Mouse (Mus musculus): ENCODE measurements around the gene Chst3.
"Not testable (repeated sequence)": the region's sequence is repeated elsewhere in the genome, so short reads cannot be mapped to it uniquely, and the experiment has no call there.

Chst3 gene

DNA sequence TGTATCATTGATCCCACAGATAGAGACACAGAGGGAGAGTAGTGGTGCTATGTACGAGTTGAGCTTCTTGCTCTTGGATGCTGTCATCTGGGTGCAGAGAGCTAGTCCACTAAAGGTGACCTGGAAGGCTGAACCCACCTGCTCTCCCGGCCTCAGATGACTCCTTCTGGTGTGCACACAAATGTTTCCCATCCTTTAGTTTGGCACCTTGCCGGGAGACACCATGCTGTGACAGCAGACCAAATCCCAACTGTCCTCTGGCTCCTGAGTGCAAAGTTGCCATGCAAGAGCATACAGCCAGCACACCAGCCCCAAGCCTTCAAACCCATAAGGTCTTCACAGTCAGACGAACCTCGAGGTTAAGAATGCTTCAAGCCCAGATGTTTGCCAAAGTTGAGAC is 22.1 kb downstream of the Chst3 start:
- DNase-seq = no peak

DNA sequence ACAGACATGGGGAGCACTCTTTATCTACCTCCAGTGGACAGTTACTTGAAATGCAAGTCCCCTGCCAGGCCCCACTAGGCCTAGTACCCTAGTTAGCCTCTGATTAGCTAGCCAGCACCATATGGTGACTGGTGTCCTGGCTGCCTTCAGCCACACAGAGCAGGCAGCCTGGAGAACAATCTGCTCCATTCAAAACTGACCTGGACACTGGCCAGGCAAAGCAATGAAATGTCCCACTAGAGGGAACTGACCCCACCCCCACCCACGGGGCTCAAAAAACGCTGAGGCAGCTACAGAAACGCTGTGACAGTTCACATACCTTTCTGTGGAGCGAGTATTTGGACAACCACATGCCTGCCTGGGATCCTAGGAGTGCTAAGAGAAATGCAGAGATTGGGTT is 24.0 kb downstream of the Chst3 start:
- no peak for DNase-seq

DNA sequence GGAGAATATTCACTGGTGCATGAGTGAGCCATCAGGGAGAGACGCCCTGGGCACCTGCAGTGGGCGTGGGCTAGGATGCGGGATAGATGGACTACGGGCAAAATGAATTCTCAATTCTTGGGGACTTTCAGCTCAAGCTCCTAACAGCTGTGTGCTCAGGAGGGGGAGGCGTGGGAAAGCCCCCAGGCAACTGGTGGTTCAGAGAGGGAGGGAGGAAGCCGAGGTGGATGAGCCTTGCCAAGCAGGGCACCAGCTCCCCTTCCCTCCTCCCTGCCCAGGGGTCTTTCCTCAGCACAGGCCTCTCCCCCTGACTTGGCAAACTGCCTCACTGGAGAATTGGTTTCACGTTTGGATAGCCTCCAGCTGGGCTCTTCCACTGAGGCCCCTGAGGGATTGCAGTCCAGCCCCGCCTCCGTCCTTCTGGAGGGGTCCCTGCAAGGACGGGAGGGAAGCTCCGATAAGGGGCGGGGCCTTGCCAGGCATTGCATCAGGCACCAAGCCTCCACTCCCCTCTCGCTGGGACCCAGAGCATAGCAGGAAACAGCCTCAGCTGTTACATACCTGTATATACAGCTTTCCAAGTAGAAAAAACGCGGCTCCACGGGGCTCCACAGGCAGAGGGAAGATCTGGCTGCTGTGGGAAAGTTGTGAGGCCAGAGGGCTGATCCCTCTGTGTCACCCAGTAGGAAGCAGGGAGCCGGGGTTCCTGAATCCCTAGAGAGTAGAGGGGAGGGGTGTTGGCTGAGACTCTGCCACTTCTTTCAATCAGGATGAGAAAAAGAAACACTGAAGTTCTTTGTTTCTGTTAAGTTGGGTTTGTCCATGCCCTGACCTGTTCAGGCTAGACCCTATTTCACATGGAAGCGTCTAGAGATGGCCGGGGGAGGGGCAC is 25.3 kb downstream of the Chst3 start:
- DNase-seq = peak; percentile 68

DNA sequence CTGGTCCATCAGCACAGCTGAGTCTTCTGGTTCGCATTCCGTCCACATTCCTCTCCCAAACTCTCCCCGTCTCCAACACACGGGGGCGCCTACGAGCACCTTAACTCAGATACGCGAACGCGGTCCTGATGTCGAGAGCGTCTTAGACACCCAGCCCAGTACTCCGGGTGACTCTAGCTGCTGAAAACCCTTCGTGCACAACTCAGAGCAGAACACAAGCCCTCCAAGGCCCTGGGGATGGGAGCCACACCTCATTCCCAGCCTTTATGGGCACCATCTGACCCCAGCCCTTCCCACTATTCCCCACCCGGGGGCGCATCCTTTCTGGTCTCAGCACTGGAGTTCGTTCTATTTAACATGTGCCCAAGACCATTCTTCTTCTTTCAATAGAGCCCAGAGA is 27.3 kb downstream of the Chst3 start:
- peak; percentile 69 for DNase-seq

DNA sequence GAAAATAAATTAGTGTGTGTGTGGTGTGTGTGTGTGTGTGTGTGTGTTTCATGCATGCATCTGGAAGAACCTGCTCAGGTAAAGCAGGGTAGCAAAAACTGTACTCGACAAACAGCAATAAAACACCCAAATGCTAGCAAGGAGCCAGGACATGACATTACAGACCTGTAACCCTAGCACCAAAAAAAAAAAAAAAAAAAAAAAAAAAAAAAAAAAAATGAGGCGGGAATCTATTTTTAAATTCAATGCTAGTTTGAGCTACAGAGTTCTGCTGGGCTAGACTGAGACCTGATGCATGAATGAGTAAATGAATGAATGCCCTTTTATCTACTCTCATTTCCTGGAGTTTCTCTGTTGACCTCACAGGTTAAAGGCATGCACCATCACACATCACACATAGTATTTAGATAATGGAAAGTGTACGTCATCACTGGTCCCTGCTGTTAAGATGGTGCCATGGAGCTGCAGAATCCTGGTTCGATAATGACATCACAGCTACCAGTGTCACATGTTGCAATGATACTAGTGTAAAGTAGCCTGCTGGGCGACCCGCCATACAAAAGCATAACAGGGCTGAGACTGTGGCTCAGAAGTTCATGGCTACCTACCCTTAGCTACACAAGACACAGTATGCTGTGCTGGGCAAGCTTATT is 29.4 kb downstream of the Chst3 start:
- DNase-seq = no peak

DNA sequence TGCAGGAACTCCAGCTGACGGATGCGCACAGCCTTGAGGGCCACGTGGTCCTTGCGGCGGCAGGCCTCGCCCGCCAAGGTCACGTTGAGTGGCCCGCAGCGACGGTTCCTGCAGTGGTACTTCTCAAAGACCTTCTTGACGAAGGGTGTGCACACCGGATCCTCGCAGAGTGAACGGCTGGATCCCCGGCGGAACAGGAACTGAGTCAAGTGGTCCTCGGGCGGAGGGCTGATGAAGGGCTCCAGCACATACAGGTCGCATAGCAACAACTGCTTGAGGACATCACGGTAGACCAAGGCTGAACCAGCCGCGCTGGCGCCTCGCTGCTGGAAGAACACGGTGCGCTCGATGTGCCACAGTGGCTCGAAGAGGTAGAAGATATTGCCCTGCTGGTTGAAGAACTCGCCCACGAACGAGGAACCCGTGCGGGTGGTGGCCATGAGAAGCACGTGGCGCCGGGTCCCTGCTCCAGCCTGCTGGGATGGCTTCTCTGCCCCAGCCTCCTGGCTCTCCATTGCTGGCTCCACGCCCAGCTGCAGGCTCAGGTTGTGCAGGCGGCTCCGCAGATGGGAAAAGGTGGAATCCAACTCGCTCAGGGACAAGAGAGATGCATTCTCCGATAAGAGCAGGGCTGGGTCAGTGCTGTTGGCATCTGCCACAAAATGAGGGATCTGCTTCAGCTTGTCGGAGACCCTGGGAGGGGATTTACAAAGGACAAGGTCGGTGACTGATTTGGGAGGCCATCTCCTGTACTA is 32.7 kb downstream of the Chst3 start:
- DNase-seq = no peak

DNA sequence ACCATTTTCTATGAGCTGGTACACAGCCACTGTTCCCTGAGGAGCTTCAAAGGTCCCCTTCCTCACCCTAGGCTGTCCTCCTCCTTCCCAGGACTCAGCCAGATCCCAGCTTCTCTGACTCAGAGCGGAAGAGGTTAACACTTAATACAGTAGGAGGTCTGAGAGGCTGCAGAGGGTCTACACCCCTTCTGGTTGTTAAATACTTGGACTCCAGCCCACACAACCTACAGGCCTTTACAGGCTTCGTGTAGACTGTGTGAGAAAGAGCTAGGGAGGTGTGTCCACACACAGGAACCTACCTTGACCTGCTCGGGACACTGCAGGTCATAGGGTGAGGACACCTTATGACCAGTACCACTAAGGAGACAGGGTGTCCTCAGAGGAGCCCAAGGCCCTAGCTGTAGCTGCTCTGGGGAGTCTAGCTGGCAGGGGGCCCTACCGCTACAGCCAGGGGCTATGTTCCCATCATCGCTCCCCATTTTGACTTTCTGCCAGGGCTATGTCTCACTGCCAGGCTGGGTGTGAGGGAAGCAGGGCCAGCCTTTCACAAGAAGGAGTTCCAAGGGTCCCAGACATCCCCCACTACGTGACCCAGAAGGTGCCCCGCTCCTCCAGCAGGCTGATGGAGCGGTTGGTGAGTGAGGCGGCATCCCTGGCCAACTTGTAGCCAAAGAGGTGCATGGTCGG is 33.9 kb downstream of the Chst3 start:
- DNase-seq = no peak

DNA sequence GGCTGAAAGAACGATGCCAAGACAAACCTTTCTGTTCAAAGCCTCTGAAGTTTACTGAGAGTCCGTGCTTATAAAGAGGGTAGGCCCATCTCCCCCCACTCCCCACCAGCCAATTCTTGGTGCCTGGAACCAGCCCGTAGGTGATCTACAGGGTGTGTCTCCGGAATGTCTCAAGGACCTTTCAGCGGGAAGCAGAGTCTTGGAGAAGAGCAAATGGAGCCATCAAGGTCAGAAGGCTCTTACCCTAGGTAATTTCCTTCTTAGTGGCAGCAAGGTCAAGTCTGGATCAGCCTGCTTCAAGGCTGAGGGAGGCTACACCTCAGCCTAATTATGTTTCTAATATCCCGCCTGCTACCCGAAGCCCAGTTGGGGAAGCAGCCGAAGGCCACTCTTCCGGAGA is 43.8 kb downstream of the Chst3 start:
- DNase-seq = not testable (repeated sequence)

DNA sequence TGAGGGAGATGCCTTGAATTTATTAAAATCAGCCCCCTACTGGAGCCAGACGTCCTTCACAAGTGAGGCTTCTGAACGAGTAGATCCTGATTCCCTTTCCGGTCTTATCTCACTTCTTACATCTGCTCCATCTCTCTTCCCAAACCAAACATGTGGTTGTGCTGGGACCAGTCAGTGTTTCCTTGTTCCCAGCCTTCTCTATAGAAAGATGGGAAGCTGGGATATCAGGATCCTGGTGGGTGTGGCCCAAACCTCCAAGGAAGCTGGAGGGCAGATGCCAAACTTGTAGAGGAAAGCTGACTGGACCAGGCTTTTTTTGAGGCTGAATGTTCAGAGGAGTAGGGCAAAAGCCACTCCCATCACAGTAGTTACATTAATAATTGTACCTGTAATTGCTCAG is 44.6 kb downstream of the Chst3 start:
- no peak for DNase-seq

DNA sequence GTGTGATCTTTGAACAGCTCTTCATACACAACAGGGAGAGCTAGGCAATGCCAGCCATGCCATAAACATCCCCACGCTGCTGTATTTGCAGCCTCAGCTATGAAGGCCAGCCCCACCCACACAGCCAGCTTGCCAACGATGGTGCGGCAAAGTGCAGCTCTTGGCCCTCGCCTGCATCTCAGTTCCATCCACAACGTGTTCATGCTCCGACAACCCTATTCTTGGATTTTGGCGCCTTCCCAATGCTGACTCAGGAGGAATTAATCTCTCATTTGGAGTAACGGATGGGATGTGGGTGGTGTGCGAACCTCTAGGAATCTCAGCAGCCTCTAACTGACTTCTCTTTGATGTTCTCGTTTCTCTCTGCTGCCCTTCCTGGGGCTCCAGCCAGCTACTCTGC is 46.0 kb downstream of the Chst3 start:
- no peak for DNase-seq

DNA sequence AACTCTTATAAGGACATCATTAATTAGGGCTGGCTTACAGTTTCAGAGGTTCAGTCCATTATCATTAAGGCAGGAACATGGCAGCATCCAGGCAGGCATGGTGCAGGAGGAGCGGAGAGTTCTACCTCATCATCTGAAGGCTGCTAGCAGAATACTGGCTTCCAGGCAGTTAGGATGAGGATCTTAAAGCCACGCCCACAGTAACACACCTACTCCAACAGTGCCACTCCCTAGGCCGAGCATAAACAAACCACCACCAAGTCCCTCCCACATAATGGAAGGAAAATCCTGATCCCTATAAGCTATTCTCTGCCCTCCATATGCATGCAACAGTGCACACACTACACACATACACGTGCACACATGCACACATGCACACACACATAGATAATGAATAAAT is 46.8 kb downstream of the Chst3 start:
- DNase-seq = no peak

DNA sequence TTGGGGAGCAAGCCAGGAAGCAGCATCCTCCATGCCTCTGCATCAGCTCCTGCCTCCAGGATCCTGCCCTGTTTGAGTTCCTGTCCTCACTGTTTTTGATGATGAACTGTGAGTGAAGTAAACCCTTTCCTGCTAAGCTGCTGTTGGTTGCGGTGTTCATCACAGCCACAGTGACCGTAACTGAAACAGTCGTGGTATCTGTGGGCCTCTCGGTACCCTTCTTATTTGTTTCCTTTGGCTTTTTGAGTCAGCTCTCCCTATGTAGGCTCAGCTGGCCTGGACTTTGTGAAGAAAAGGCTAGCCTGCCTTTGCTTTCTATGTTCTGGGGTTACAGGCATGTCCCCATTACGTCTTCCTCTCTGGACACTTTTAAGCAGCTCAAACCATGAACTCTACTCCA is 47.7 kb downstream of the Chst3 start:
- DNase-seq = no peak

DNA sequence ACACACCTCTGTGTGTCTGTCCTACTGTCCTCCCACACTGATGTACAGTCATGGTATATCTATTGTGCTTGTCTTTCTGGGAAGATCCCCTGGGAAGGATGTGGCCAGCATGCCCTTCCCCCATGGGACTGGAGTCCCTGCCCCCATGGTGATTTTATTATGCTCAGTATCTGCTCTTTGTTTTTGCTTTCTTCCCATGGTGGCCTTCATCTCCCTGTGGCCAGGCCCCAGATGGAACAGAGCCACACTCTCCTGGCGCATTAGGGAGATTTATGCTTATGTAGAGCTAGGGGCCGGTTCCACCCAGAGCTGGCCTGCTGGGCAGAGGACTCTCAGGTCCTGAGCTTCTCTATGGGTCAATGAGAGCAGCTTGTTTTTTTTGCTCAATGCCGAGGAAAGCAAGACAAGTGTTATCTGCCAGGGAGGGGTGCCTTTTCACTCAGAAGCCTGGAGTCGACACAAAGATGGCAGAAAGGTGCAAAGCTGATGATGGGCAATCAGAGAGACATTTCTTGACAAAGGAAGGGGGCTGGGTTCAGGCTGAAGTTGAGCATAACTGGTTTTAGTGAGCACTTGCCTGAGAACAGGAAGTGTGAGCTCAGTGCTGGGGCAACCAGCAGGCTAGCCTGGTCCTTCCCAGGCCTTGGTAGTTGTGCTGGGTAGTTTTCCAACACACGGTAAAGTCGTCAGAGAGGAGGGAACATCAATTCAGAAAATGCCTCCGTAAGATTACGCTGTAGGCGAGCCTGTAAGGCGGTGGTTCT is 48.6 kb downstream of the Chst3 start:
- DNase-seq = no peak

DNA sequence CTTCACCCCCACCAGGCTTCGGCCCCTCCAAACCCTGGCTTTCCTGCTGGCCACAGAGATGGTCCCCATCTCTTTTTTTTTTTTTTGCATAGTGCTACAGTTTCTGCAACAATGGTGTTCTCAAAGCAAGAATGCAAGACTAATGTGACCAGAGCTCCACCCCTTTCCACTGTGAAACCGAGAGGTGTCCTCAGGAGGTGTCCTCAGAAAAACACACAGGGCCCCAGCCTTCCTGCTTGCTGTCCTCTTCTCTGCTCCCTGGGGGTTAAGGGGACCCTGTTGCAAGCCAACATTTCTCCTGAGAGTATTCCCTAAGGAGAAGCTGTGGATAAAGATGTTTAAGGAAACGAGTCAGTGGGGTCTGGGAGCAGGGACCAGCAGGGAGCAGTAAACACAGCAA is 50.1 kb downstream of the Chst3 start:
- no peak for DNase-seq

DNA sequence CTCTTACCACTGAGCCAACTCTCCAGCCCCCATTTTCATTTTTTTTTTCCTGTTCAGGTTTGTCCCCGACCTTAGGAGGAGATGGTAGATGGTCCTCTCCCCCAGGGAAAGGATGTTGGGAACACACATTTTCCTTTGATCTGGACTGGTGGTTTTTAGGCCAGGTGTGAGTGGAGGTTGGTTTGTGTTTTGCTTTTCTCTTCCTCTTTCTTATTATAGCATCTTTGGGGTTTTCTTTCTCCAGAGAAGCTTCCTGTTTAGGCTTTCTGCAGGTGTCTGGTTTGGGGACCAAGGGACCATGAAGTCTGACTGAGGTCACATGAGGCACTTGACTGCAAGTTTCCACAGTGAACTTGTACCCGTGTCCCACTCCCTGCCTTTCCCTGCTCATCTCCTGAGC is 50.8 kb downstream of the Chst3 start:
- no peak for DNase-seq

DNA sequence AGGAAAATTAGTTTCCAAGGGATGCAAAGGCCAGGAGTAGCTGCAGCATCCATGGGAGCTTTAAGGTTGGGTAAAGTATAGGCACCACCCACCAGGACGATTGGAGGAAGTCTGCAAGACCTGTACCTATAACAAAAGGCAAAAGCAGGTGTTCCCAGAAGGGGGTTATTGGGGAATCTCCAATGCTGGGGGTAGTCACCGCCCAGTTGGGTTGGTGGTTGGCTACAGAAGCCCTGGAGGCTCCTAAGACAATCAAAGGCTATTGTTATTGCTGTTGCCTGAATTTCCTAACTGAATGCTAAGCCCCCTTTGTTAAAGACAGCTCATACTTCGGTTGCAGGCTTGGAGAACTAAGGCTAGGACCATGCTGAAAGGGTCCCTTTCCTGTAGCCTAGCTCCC is 53.0 kb downstream of the Chst3 start:
- no peak for DNase-seq

DNA sequence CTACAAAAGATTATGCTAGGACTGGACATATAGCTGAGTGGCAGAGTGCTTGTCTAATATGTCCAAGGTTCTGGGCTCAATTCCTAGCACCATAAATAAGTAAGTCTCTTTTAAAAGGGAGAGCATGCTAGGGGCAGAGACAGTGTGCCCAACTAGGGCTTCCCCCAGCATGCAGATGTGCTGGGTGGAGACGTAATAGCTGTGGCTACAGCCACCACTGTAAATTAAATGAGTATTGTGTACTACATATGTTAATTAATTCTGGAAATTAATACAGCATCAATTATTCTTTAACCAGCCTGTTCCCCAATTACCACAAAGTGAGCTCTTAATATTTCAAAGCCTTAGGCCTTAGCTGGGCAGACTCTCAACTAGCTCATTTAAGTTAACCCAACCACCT is 54.2 kb downstream of the Chst3 start:
- no peak for DNase-seq

DNA sequence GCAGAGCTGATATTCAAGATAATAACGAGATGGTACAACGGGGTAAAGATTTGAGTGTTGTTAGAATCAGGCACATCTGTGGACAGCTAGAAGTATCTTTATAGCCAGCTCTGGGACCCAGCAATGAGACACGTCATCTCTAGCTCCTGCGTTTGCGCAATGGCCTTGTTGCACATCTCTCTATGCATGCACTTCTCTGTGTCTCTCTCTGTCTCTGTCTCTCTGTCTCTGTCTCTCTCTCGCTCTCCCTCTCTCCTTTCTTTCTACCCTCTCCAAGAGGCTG is 56.1 kb downstream of the Chst3 start:
- DNase-seq = no peak

DNA sequence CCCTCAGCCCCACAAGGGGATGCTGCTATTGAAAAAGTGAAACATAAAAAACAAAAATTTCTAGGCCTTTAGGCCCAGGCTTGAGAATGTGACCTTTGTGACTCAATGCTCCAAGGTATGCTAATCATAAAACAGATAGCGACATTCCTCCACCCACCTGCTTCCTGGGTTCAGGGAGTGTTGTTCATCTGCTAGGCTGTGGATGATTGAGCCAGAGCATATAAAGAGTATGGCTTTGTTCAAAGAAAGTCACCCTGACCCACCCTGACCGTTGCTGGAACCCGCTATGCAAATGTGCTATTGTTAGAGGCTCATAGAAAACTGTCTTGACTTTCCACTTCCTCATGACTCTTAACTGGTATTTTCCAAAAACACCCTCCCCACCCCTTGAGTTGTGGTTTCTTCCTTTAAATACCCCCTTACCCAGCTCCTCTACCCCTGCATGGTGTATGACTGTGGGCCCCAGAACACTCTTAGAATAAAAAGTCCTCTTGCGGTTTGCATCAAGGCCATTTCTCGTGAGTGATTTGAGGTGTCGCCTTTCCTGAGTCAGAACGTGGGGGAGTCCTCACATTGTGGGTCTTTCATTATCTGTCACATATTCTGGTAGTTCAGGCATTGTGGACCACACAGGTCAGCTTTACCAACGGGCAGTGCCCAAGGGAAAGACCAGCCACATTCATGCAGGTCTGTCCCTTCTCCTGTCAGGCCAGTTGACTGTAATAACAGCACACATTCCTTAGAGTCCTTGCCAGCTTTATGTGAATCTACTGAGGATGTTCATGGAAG is 56.7 kb downstream of the Chst3 start:
- DNase-seq = not testable (repeated sequence)

DNA sequence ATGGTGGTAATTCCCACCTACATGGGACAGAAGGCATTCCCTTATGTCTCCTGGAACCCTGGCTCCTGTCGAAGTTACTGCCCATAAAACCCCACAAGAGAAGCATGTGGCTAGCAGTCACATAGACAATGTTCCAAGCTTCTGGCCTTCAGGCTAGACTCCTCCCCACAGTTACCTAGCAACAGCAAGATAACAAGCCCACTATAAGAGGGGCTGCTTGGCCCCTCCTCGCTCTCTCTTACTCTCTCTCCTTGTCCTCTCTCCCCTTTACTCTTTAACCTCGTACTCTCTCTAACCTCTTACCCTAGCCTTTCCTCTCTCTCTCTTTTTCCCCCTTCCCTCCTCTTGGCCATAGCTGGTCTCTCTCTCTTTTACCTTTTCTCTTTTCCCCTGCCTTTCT is 57.7 kb downstream of the Chst3 start:
- DNase-seq = not testable (repeated sequence)

DNA sequence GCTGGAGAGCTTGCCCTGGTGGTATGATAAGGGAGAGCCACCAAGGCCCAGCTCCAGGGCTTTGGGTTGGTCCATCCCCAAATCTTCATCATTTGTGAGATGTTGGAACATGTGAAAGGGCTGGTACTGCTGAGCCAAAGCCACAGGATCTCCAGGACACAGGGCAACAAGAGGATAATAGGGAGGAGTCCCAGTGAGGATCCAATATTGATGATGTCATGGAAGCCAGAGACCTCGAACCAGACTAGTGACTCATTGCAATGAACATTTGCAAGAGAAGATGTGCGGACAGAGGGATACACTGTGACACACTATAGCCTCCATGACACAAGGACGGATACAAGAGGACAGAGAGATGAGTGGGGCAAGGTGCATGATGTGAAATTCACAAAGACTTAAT is 60.9 kb downstream of the Chst3 start:
- no peak for DNase-seq

DNA sequence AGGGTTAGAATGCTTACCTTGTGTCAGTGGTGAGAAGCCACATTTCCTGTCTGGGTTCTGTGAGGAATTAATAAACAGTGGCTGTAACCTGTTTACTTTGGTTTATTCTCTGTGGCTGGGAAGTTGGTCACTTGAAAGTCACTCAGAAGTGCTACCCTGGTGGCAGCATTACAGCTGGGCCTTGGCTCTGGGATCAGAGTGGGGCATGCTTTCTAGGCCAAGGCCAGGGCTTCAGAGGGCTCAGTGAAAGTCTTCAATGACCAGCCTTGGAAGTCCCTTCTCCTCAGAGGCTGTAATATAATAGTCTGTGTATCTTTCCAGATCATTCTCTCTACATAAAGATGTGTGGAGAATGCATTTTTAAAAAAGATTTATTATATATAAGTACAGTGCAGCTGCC is 63.0 kb downstream of the Chst3 start:
- DNase-seq = no peak
